Mouse (Mus musculus): Measurements from ENCODE around the gene Olfr575. TPM values are rescaled to one million over a fixed set of nuclear protein-coding genes. Genes with fewer than 3 reads are reported as not detected.

The Olfr575 gene
- not detected in 2 replicates for polyA plus RNA-seq (2015; fragmentation: Nextera tagmentation; extraction: Ambion mirVana)

DNA sequence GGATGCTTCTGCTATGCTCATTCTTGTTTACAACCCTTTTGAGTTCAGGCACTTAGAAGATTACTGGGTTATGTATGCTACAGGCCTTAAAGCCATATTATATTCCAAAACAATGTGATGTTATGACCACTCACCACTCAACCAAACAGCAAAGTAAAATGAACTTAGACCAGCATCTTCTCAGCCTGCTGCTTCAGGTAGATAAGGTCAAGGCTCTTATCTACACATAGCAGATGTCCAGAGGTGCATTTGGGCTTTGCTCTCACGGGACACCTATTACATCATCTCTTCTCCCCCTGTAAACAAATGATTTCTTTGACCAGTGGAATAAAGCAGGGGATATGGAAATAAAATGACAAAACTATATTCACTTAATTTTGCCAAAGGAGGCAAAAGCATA is at the start of gene Olfr575:
Gene Olfr575 (minus strand): TSS at position 183 of the 400 bp plus-strand sequence.
- Histone ChIP-seq H3K4me2 (replicated peaks) (no peak within 1 kb of the TSS), H3K4me1 (replicated peaks) (no peaks in the 10 kb centered on the region), H3K27ac (no peak within 1 kb of the TSS), H3K9me3 (no peaks in the 10 kb centered on the region), H3K36me3 (no peaks in the 10 kb centered on the region), H3K4me3 (replicated peaks) (no peak within 1 kb of the TSS), H3K9ac (no peak within 1 kb of the TSS), H3K27me3 (replicated peaks) (no peaks in the 10 kb centered on the region)
- ATAC-seq, result no peak
- 46% methylated on average over 1 of the region's 1 CpGs for WGBS

DNA sequence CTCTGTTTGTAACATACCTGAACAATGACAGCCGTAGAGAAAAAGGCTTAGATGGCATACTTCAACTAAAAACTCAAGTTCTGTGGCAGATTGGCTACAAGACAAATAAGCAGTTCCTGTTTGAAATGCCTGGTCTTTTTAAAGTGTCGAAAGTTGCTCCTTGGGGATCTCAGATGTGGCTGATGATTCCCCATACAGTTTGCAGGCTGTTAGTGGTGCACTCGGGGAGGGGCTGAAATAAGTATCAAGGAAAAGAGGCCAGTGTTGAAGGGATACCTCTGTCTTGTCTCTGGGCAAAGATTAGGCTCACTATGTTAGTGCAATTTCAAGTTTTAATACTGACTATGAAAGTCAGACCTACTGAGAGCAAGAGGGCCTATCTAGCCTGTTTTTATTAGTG is 30.6 kb upstream of the Olfr575 start, which contains the start of gene Olfr578:
Gene Olfr578 (minus strand): TSS at position 101 of the 400 bp plus-strand sequence.
- no peaks in the 10 kb centered on the region for H3K27me3 ChIP-seq (replicated peaks)
- H3K9me3 ChIP-seq, result no peaks in the 10 kb centered on the region
- no peak within 1 kb of the TSS for H3K27ac ChIP-seq
- no peaks in the 10 kb centered on the region for H3K4me1 ChIP-seq (replicated peaks)
- ATAC-seq, result no peak
- 60% methylated on average over 3 of the region's 3 CpGs for WGBS
- no peak within 1 kb of the TSS for H3K9ac ChIP-seq
- no peak within 1 kb of the TSS for H3K4me2 ChIP-seq (replicated peaks)
- no peak within 1 kb of the TSS for H3K4me3 ChIP-seq (replicated peaks)
- H3K36me3 ChIP-seq, result no peaks in the 10 kb centered on the region

DNA sequence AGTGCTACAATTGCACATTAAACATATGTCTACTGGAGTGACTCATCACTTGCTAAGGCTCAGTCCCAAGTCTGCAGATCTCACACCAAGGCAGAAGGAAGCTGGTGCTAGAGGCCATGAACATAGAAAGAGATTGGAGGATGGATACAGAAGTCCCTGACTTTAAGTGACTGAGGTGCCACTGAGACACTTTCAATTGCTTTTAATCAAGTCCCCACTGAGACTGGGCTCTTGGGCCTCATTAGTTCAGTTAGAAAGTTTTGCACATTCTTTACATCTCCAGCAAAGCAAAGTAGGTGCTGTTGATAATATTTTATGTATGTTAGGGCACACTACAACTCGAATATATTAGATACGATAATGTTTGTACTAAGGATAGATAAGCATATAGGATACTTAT is 17.3 kb upstream of the Olfr575 start, which contains the start of gene Olfr577:
Gene Olfr577 (minus strand): TSS at position 101 of the 400 bp plus-strand sequence.
- Histone ChIP-seq H3K9ac (no peak within 1 kb of the TSS), H3K27ac (no peak within 1 kb of the TSS), H3K4me1 (replicated peaks) (no peaks in the 10 kb centered on the region), H3K36me3 (no peaks in the 10 kb centered on the region), H3K4me2 (replicated peaks) (no peak within 1 kb of the TSS), H3K4me3 (replicated peaks) (no peak within 1 kb of the TSS), H3K9me3 (no peaks in the 10 kb centered on the region), H3K27me3 (replicated peaks) (no peaks in the 10 kb centered on the region)
- 75% methylated on average over 2 of the region's 2 CpGs for WGBS
- ATAC-seq, result no peak

DNA sequence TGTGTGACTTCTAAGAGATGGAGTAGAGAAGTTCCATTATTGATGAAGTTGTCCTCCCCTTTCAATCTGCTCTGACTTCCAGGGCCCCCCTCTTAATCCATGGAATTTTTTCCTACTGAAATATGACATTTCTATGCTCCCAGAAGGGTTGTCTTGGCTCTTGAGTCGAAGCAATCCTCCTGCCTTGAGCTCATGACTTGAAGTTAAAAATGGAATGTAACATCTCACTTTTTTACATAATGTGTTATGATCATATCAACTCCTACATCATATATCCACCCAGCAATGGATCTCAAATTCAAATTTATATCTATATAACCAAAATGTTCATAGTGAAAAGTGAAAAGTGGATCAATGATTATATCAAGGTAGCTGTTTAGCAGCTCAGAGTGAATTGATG is 15.8 kb upstream of the Olfr575 start:
- WGBS, result 47% methylated on average over 1 of the region's 1 CpGs
- Histone ChIP-seq H3K9me3 (no peaks in the 10 kb centered on the region), H3K27me3 (replicated peaks) (no peaks in the 10 kb centered on the region), H3K4me3 (replicated peaks) (no peak overlapping the region), H3K4me1 (replicated peaks) (no peaks in the 10 kb centered on the region), H3K9ac (no peak overlapping the region), H3K4me2 (replicated peaks) (no peak overlapping the region), H3K36me3 (no peaks in the 10 kb centered on the region), H3K27ac (no peak overlapping the region)
- ATAC-seq, result no peak

DNA sequence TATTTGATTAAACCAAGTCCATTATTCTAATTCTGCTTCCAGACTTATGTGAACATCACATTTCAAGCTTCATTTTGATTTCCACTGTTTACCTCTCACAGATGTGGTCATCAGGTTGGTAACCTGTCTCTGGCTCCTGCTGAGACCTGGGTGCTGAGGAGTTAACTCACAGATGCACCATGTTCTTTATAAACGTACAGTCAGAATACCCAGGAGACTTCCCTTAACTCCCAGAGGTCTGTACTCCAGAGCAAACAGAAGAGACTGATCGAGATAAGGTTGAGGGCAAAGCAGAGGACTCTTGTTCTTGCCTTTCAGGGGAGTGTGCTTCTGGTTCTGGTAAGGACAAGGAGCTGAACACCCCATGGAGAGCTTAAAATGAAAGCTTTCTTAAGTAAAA is 3.8 kb upstream of the Olfr575 start, which contains the start of gene Olfr576:
Gene Olfr576 (plus strand): TSS at position 301 of the 400 bp plus-strand sequence.
- Histone ChIP-seq H3K27ac (no peak within 1 kb of the TSS), H3K4me1 (replicated peaks) (no peaks in the 10 kb centered on the region), H3K9me3 (no peaks in the 10 kb centered on the region), H3K4me2 (replicated peaks) (no peak within 1 kb of the TSS), H3K27me3 (replicated peaks) (no peaks in the 10 kb centered on the region), H3K9ac (no peak within 1 kb of the TSS), H3K36me3 (no peaks in the 10 kb centered on the region), H3K4me3 (replicated peaks) (no peak within 1 kb of the TSS)
- WGBS, result 21% methylated on average over 2 of the region's 2 CpGs
- no peak for ATAC-seq

DNA sequence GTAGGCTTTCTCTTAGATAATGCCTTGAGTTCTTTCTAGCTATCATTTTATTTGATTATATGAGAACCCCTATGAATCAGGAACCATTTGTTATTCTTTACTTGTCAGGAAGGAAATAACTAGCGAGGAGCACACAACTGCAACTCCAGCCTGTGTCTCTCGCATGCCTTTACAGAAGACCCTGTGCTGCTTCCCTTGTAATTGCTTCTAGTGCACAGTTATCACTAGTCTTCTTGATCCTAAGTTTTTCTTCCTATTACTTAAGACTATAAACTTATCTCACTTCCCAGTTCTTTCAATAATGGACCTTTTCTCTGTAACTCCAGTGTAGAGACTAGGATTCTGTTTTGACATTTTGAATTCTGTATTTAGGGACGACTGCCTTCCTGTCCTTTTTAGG is 438 bp downstream of the Olfr575 start:
- H3K9me3 ChIP-seq, result no peaks in the 10 kb centered on the region
- no peak overlapping the region for H3K27ac ChIP-seq
- H3K36me3 ChIP-seq, result no peaks in the 10 kb centered on the region
- no peak for ATAC-seq
- H3K4me2 ChIP-seq (replicated peaks), result no peak overlapping the region
- H3K27me3 ChIP-seq (replicated peaks), result no peaks in the 10 kb centered on the region
- H3K9ac ChIP-seq, result no peak overlapping the region
- no peaks in the 10 kb centered on the region for H3K4me1 ChIP-seq (replicated peaks)
- 61% methylated on average over 3 of the region's 3 CpGs for WGBS
- no peak overlapping the region for H3K4me3 ChIP-seq (replicated peaks)

- no peak overlapping the region for H3K9ac ChIP-seq
- H3K9me3 ChIP-seq, result no peaks in the 10 kb centered on the region
- H3K27ac ChIP-seq, result no peak overlapping the region
- no peaks in the 10 kb centered on the region for H3K4me1 ChIP-seq (replicated peaks)
- no peak overlapping the region for H3K4me2 ChIP-seq (replicated peaks)
- H3K27me3 ChIP-seq (replicated peaks), result no peaks in the 10 kb centered on the region
- 56% methylated on average over 1 of the region's 1 CpGs for WGBS
- H3K36me3 ChIP-seq, result no peaks in the 10 kb centered on the region
- H3K4me3 ChIP-seq (replicated peaks), result no peak overlapping the region
- ATAC-seq, result no peak
Observed at GRCm38 (mm10) chr7:102950732-102951131, 7.8 kb downstream of the Olfr575 start.

- 82% methylated on average over 1 of the region's 1 CpGs for WGBS
- no peaks in the 10 kb centered on the region for H3K4me1 ChIP-seq (replicated peaks)
- no peak within 1 kb of the TSS for H3K27ac ChIP-seq
- H3K27me3 ChIP-seq (replicated peaks), result no peaks in the 10 kb centered on the region
- no peaks in the 10 kb centered on the region for H3K36me3 ChIP-seq
- ATAC-seq, result no peak
- no peak within 1 kb of the TSS for H3K4me2 ChIP-seq (replicated peaks)
- no peaks in the 10 kb centered on the region for H3K9me3 ChIP-seq
- no peak within 1 kb of the TSS for H3K4me3 ChIP-seq (replicated peaks)
- H3K9ac ChIP-seq, result no peak within 1 kb of the TSS
Observed at GRCm38 (mm10) chr7:102948167-102948566, 10.4 kb downstream of the Olfr575 start, which contains the start of gene Olfr574. TSS of gene Olfr574 (plus strand) at chr7:102948467.

GRCm38 (mm10) chr7:102943417-102943816 is 15.2 kb downstream of the Olfr575 start:
- no peaks in the 10 kb centered on the region for H3K36me3 ChIP-seq
- no peak overlapping the region for H3K4me2 ChIP-seq (replicated peaks)
- no peak overlapping the region for H3K9ac ChIP-seq
- no peaks in the 10 kb centered on the region for H3K4me1 ChIP-seq (replicated peaks)
- no peak for ATAC-seq
- H3K27me3 ChIP-seq (replicated peaks), result no peaks in the 10 kb centered on the region
- H3K27ac ChIP-seq, result no peak overlapping the region
- H3K4me3 ChIP-seq (replicated peaks), result no peak overlapping the region
- 84% methylated on average over 1 of the region's 1 CpGs for WGBS
- H3K9me3 ChIP-seq, result no peaks in the 10 kb centered on the region

DNA sequence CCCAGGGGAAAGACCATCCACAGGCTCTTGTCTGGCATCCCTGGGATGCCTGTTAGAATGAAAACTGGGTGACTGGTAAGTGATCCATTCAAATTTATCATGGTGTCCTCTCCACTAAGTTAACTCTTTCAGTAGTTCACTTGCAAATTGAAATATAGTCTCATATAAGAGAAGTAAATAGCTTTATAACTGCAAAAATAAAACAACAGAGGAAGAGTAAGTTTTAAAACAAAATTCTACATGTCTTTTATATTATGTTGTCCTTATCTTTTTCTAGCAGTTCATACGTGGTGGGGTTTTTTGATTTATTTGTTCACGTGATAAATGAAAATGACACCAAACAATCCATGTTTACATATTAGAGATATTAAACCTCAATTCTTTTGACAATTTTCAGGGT is 16.1 kb downstream of the Olfr575 start, which contains the start of gene Olfr573-ps1:
Gene Olfr573-ps1 (minus strand): TSS at position 101 of the 400 bp plus-strand sequence.
- H3K9ac ChIP-seq, result no peak within 1 kb of the TSS
- ATAC-seq, result no peak
- no peaks in the 10 kb centered on the region for H3K4me1 ChIP-seq (replicated peaks)
- no peaks in the 10 kb centered on the region for H3K27me3 ChIP-seq (replicated peaks)
- H3K4me3 ChIP-seq (replicated peaks), result no peak within 1 kb of the TSS
- no peak within 1 kb of the TSS for H3K27ac ChIP-seq
- no peaks in the 10 kb centered on the region for H3K9me3 ChIP-seq
- 83% methylated on average over 2 of the region's 2 CpGs for WGBS
- H3K4me2 ChIP-seq (replicated peaks), result no peak within 1 kb of the TSS
- H3K36me3 ChIP-seq, result no peaks in the 10 kb centered on the region

DNA sequence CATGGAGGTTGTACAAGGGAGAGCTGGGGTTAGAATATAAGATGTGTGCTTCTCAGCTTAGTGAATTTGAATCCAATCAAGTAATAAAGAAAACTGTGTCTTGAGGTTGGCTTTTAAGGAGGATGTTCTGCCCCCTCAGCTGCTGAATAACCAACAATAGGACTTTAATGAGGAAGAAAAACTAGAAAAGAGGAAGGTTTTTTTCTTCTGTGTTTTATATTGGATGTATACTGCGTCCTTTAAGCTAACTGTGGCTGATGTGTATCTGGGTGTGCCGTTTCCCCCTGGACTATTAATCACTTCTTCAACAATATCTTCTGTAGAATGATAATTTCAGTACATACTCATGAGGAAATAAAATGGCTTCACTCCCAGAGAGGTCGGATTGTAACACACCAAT is 31.5 kb downstream of the Olfr575 start:
- no peak overlapping the region for H3K4me3 ChIP-seq (replicated peaks)
- H3K4me1 ChIP-seq (replicated peaks), result no peaks in the 10 kb centered on the region
- 72% methylated on average over 3 of the region's 3 CpGs for WGBS
- ATAC-seq, result no peak
- H3K9me3 ChIP-seq, result no peaks in the 10 kb centered on the region
- no peak overlapping the region for H3K27ac ChIP-seq
- no peak overlapping the region for H3K9ac ChIP-seq
- no peaks in the 10 kb centered on the region for H3K36me3 ChIP-seq
- no peak overlapping the region for H3K4me2 ChIP-seq (replicated peaks)
- H3K27me3 ChIP-seq (replicated peaks), result no peaks in the 10 kb centered on the region

- Histone ChIP-seq H3K27ac (no peak within 1 kb of the TSS), H3K4me1 (replicated peaks) (no peaks in the 10 kb centered on the region), H3K9ac (no peak within 1 kb of the TSS), H3K9me3 (no peaks in the 10 kb centered on the region), H3K36me3 (no peaks in the 10 kb centered on the region), H3K4me2 (replicated peaks) (no peak within 1 kb of the TSS), H3K4me3 (replicated peaks) (no peak within 1 kb of the TSS), H3K27me3 (replicated peaks) (no peaks in the 10 kb centered on the region)
- no peak for ATAC-seq
- WGBS, result 52% methylated on average over 1 of the region's 1 CpGs
Observed at GRCm38 (mm10) chr7:102924109-102924508, 34.5 kb downstream of the Olfr575 start, which contains the start of gene Olfr572. TSS of gene Olfr572 (plus strand) at chr7:102924409.

GRCm38 (mm10) chr7:102919632-102920031 is 38.9 kb downstream of the Olfr575 start:
- Histone ChIP-seq H3K9ac (no peak overlapping the region), H3K4me3 (replicated peaks) (no peak overlapping the region), H3K9me3 (no peaks in the 10 kb centered on the region), H3K27me3 (replicated peaks) (no peaks in the 10 kb centered on the region), H3K36me3 (no peaks in the 10 kb centered on the region), H3K4me2 (replicated peaks) (no peak overlapping the region), H3K4me1 (replicated peaks) (no peaks in the 10 kb centered on the region), H3K27ac (no peak overlapping the region)
- WGBS, result 3% methylated on average over 1 of the region's 1 CpGs
- ATAC-seq, result peak; percentile 70
